Mouse (Mus musculus) ES-CJ7 (cell line): ENCODE measurements around the gene Olfr820.
A peak's percentile ranks its signal among the peaks of the same experiment; 100 is the strongest.
"Not testable (repeated sequence)": the region's sequence is repeated elsewhere in the genome, so short reads cannot be mapped to it uniquely, and the experiment has no call there.

Experiments
- DNase-seq: peaks from one replicate; pipeline ENCODE4 v3.0.0; 2011; ENCODE audit warnings: low read depth, low spot score

Olfr820 gene

GRCm38 (mm10) chr10:130012321-130012720, at the start of gene Olfr820:
TSS of gene Olfr820 (plus strand) at chr10:130012621.
- no peak for DNase-seq

GRCm38 (mm10) chr10:129966232-129966631, 46.2 kb upstream of the Olfr820 start:
- not testable (repeated sequence) for DNase-seq

DNA sequence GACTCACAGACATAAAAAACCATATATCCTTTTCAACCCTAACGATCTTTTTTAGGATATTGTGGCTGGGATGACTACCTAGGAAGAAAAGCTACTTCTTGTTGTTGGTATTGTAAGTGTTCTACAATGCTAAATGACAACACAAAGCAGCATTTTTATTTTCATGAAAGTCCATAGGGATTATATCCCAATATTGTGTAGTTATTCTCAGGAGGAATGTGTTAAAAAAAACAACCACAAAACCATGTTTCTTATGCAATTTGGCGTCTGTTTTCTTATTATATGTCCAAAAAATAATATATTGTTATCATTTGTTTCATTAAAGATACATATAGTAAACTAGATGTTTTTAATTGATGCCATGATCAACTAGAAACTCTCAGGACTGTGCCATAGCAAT, 45.3 kb upstream of the Olfr820 start, which contains the start of gene Olfr819:
Gene Olfr819, minus strand, starts transcription at position 101 of the 400 bp plus-strand sequence.
- not testable (repeated sequence) for DNase-seq

DNA sequence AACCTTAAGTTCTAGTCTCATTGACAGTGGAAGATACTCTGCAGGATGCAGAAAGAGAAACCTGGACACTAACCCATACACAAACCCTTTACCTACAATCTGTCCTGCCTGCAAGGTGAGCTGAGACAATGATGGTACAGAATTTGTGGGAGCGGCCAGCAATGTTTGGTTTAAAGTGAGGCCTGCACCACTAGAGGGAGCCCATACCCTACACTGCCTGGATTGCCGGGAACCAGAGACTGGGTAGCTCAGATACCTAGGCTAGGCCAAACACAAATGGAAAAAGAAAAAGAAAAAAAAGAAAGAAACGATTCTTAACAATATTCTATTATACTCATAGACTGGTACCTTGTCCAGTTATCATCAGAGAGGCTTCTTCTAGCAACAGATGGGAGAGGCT, 39.4 kb upstream of the Olfr820 start:
- DNase-seq, result not testable (repeated sequence)

DNA sequence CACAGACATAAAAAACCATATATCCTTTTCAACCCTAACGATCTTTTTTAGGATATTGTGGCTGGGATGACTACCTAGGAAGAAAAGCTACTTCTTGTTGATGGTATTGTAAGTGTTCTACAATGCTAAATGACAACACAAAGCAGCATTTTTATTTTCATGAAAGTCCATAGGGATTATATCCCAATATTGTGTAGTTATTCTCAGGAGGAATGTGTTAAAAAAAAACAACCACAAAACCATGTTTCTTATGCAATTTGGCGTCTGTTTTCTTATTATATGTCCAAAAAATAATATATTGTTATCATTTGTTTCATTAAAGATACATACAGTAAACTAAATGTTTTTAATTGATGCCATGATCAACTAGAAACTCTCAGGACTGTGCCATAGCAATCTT, 36.4 kb upstream of the Olfr820 start, which contains the start of gene Olfr247:
Gene Olfr247, minus strand, starts transcription at position 101 of the 400 bp plus-strand sequence.
- DNase-seq, result not testable (repeated sequence)

DNA sequence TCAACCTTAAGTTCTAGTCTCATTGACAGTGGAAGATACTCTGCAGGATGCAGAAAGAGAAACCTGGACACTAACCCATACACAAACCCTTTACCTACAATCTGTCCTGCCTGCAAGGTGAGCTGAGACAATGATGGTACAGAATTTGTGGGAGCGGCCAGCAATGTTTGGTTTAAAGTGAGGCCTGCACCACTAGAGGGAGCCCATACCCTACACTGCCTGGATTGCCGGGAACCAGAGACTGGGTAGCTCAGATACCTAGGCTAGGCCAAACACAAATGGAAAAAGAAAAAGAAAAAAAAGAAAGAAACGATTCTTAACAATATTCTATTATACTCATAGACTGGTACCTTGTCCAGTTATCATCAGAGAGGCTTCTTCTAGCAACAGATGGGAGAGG, 30.6 kb upstream of the Olfr820 start:
- DNase-seq, result not testable (repeated sequence)

DNA sequence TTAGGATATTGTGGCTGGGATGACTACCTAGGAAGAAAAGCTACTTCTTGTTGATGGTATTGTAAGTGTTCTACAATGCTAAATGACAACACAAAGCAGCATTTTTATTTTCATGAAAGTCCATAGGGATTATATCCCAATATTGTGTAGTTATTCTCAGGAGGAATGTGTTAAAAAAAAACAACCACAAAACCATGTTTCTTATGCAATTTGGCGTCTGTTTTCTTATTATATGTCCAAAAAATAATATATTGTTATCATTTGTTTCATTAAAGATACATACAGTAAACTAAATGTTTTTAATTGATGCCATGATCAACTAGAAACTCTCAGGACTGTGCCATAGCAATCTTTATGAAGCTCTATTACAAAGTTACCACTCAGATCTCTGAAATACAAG, 27.5 kb upstream of the Olfr820 start, which contains the start of gene Gm10310:
Gene Gm10310, minus strand, starts transcription at position 101 of the 400 bp plus-strand sequence.
- not testable (repeated sequence) for DNase-seq

- DNase-seq, result peak; percentile 94
These were observed 8.3 kb upstream of the Olfr820 start for GRCm38 (mm10) chr10:130004104-130004503.

GRCm38 (mm10) chr10:130005366-130005765, 7.1 kb upstream of the Olfr820 start:
- DNase-seq, result peak; percentile 88

GRCm38 (mm10) chr10:130030048-130030447, 17.6 kb downstream of the Olfr820 start, which contains the start of gene Olfr821:
TSS of gene Olfr821 (plus strand) at chr10:130030348.
- no peak for DNase-seq

DNA sequence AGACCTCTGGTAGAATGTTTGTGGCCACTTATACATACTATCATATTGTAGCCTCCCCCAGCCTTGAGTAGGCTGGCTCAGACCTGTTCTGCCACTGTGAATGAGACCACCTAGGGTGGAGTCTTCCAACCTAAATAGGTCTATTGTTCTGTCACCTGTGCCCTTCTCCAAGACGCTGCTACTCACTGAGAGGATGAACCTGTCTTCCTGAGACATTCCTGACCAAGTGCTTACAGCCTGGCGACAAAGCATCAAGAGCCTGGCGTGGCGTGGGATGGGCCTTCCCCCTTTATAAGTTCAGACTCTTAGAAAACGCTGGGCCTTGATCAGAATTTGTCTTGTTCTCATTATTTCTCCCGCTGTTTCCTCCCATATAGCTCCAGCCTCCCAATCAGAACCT, 24.7 kb downstream of the Olfr820 start:
- peak; percentile 79 for DNase-seq
